In genomic region chr9:64385511-64386465, GRCm38 (mm10) we compare ENCODE assay signal across 9 mouse cellular contexts. TPM values are rescaled to one million over a fixed set of nuclear protein-coding genes. Genes with fewer than 3 reads are reported as not detected.
A peak's percentile ranks its signal among the peaks of the same experiment; 100 is the strongest.
DNase-seq lines count a peak whose midpoint lies in the region; ATAC-seq and TF ChIP-seq lines count a peak whose summit lies in the region.
"Had no signal": no experiment of that assay in that cellular context is flagged by ENCODE, and none has a peak within 500 bp of the region (broad histone marks: within the 10 kb centered on the region; RNA-seq: fewer than 3 reads in every experiment).

Gene Megf11 (plus strand): TSS chr9:64385626.

- H3K36me3 ChIP-seq in kidney, adult 2 months (ENCODE audit: control insufficient read depth, insufficient read depth, low read length), result no peaks in the 10 kb centered on the region
- no peaks in the 10 kb centered on the region for H3K36me3 ChIP-seq in forebrain, embryonic 15.5 days
- no peaks in the 10 kb centered on the region for H3K36me3 ChIP-seq in liver, embryonic 15.5 days (replicated peaks)
- H3K36me3 ChIP-seq: G1E had no signal

- DNase-seq in kidney, adult 2 months, result no peak
- DNase-seq in kidney, adult 9 months, result no peak
- DNase-seq in cerebellum, adult 11 months, result peak; percentile 65
- DNase-seq in kidney, postnatal 10 days, result peak; percentile 61
- peak; percentile 32 for DNase-seq in right cerebral cortex, adult 18-20 months
- DNase-seq in thymus, postnatal 0 days (ENCODE audit: low spot score), result no peak

- ATAC-seq in forebrain, embryonic 15.5 days (replicated peaks), result peak; percentile 83
- ATAC-seq in liver, embryonic 15.5 days (ENCODE audit: insufficient read depth), result no peak

- H3K27ac ChIP-seq in kidney, adult 2 months (ENCODE audit: insufficient read depth, low read depth, low read length), result no peak within 1 kb of the TSS
- H3K27ac ChIP-seq in forebrain, embryonic 15.5 days (replicated peaks), result no peak within 1 kb of the TSS
- no peak within 1 kb of the TSS for H3K27ac ChIP-seq in liver, embryonic 15.5 days (replicated peaks)

- H3K9ac ChIP-seq in forebrain, embryonic 15.5 days (replicated peaks), result peak within 1 kb of the TSS; percentile 63
- H3K9ac ChIP-seq in liver, embryonic 15.5 days, result no peak within 1 kb of the TSS

- under 1% methylated on average over 92 of the region's 93 CpGs for WGBS in kidney, adult 2 months
- under 1% methylated on average over 93 of the region's 93 CpGs for WGBS in forebrain, embryonic 15.5 days
- under 1% methylated on average over 93 of the region's 93 CpGs for WGBS in liver, embryonic 15.5 days (ENCODE audit: insufficient replicate concordance)

- peaks cover 7% of the 10 kb centered on the region for H3K27me3 ChIP-seq in kidney, adult 2 months (replicated peaks; ENCODE audit: control insufficient read depth, insufficient read depth, low read length)
- H3K27me3 ChIP-seq in forebrain, embryonic 15.5 days, result peaks cover 31% of the 10 kb centered on the region; the same call in 1 of the 2 replicates
- H3K27me3 ChIP-seq in liver, embryonic 15.5 days, result peaks cover 90% of the 10 kb centered on the region

- TF ChIP-seq POLR2A in kidney, adult 2 months (IDR thresholded peaks at IDR 0.05; ENCODE audit: low read depth, low read length), result no peak

- H3K9me3 ChIP-seq in forebrain, embryonic 15.5 days, result no peaks in the 10 kb centered on the region
- H3K9me3 ChIP-seq in liver, embryonic 15.5 days (replicated peaks), result no peaks in the 10 kb centered on the region

- H3K4me3 ChIP-seq in kidney, adult 2 months (ENCODE audit: insufficient read depth, low read depth, low read length), result peak within 1 kb of the TSS; percentile 18
- peak within 1 kb of the TSS; percentile 59 for H3K4me3 ChIP-seq in forebrain, embryonic 15.5 days
- peak within 1 kb of the TSS; percentile 40 for H3K4me3 ChIP-seq in liver, embryonic 15.5 days (replicated peaks)

- H3K4me1 ChIP-seq in kidney, adult 2 months (ENCODE audit: control insufficient read depth, insufficient read depth, low read length), result no peaks in the 10 kb centered on the region
- H3K4me1 ChIP-seq in forebrain, embryonic 15.5 days, result peaks cover 34% of the 10 kb centered on the region
- peaks cover 7% of the 10 kb centered on the region; the same call in 1 of the 2 replicates for H3K4me1 ChIP-seq in liver, embryonic 15.5 days (replicated peaks)

- TF ChIP-seq CTCF in kidney, adult 2 months (conservative IDR thresholded peaks at IDR 0.05; ENCODE audit: insufficient read depth, insufficient read length, low read depth, low read length), result no peak

- H3K4me2 ChIP-seq in forebrain, embryonic 15.5 days (replicated peaks), result peak within 1 kb of the TSS; percentile 100
- H3K4me2 ChIP-seq in liver, embryonic 15.5 days, result peak within 1 kb of the TSS; percentile 63

RNA-seq across cellular contexts. Expression of gene Megf11, which starts in this region (rescaled TPM):
- polyA plus RNA-seq in kidney, adult 2 months (2012; rRNA removed), result 0.16 and 0.23 TPM in 2 replicates
- 8.8 and 9.0 TPM in 2 replicates for polyA plus RNA-seq in forebrain, embryonic 15.5 days (2015; fragmentation: Nextera tagmentation; extraction: Ambion mirVana)
- 0.51 and 0.83 TPM in 2 replicates for polyA plus RNA-seq in liver, embryonic 15.5 days (2015; fragmentation: Nextera tagmentation; extraction: Ambion mirVana)
- 0.58 and 0.75 TPM in 2 replicates for polyA plus RNA-seq in thymus, postnatal 0 days (2015; fragmentation: Nextera tagmentation; extraction: Ambion mirVana)

Comparison
In these comparisons a context has a peak if more than half of its experiments do, and no peak if none do; other contexts are left out.
1. DNase-seq: peak in cerebellum, adult 11 months (single experiment), kidney, postnatal 10 days (single experiment) and right cerebral cortex, adult 18-20 months (single experiment); none in kidney, adult 2 months (single experiment), kidney, adult 9 months (single experiment) and thymus, postnatal 0 days (single experiment).
2. Peak in every context shown above with its lines, with median percentiles within 50 percentile points of each other: H3K4me3 ChIP-seq.